21 mouse cellular contexts compared by ENCODE assay signal in the genomic region with DNA sequence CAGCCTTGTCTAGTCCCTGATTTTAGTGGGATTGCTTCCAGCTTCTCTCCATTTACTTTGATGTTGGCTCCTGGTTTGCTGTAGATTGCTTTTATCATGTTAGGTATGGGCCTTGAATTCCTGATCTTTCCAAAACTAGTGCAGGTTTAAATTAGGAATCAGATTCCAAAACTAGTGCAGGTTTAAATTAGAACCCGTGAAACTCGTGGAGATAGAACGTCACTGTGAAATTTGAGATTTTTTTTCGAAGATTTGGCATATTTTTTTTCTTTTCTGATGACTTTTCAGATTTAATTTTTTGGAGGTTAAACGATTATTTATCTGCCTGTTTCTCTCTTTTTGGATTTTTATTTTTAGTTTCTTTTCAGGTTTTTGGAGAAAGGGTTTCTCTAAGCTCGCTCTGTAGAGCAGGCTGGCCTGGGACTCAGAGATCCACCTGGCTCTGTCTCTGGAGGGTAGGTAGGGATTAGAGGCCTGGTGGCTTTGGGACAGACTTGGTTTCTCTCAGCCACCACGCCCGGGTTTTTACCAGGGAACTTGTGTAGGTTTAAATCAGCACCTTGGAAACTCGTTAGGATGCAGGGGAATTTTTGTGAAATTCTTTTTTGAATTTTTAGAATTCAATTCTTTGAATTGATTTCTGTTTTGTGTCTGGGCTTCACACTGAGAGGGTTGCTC. TPM values are rescaled to one million over a fixed set of nuclear protein-coding genes. Genes with fewer than 3 reads are reported as not detected.
DNase-seq lines count a peak whose midpoint lies in the region; ATAC-seq and TF ChIP-seq lines count a peak whose summit lies in the region.
"Not testable (repeated sequence)": the region's sequence is repeated elsewhere in the genome, so short reads cannot be mapped to it uniquely, and the experiment has no call there.
"Had no signal": no experiment of that assay in that cellular context is flagged by ENCODE, and none has a peak within 500 bp of the region (broad histone marks: within the 10 kb centered on the region; RNA-seq: fewer than 3 reads in every experiment).

No protein-coding gene starts in this region.

- ATAC-seq in intestine, embryonic 14.5 days (replicated peaks; ENCODE audit: low FRiP score, low TSS enrichment, low read depth): not testable (repeated sequence)

- in situ Hi-C loops in ES-E14 (cut with MboI; ENCODE audit: low sequenced_read_pairs in 2 of 2, unreplicated experiment in 2 of 2): not testable (repeated sequence)

- H3K9me3 ChIP-seq in ES-E14 (ENCODE audit: control insufficient read depth, insufficient read depth, low read depth, low read length): not testable (repeated sequence)
- peaks cover 21% of the 10 kb centered on the region for H3K9me3 ChIP-seq in intestine, embryonic 14.5 days (ENCODE audit: control insufficient read depth, low read length)

- TF ChIP-seq CTCF in left cerebral cortex, adult 2 months (IDR thresholded peaks at IDR 0.05): not testable (repeated sequence)

- H3K4me2 ChIP-seq in intestine, embryonic 14.5 days (ENCODE audit: low read length): not testable (repeated sequence)

- 89% methylated on average over 6 of the region's 9 CpGs for WGBS in intestine, embryonic 14.5 days

- not testable (repeated sequence) for H3K27me3 ChIP-seq in intestine, embryonic 14.5 days (replicated peaks; ENCODE audit: control insufficient read depth, insufficient read depth, low read length); splenic B cell, adult 2 months (ENCODE audit: control insufficient read depth, insufficient read depth, low read length, poor library complexity, severe bottlenecking)

- H3K27ac ChIP-seq in ES-E14 (ENCODE audit: insufficient read depth, low read depth, low read length, poor library complexity, severe bottlenecking); intestine, embryonic 14.5 days (ENCODE audit: low read depth); left cerebral cortex, adult 2 months: not testable (repeated sequence)

- peak; percentile 77 for DNase-seq in ES-E14 (ENCODE audit: low read depth, low spot score)
- peak; percentile 14 for DNase-seq in adrenal gland, postnatal 25 days
- DNase-seq in embryo, embryonic 9.5 days (ENCODE audit: extremely low spot score): peak; percentile 0
- peak; percentile 42 for DNase-seq in intestine, embryonic 14.5 days (ENCODE audit: low spot score)
- peak; percentile 37 to 62 for DNase-seq in left cerebral cortex, adult 2 months (ENCODE audit: extremely low spot score in 1 of 2, low spot score in 2 of 2)
- peak; percentile 0 for DNase-seq in retina, postnatal 1 day
- DNase-seq in splenic B cell, adult 2 months (ENCODE audit: low read depth, low spot score): peak; percentile 16
- DNase-seq in urinary bladder, postnatal 4 days (ENCODE audit: low spot score in 2 of 2): peak; percentile 30 to 86

- peaks cover 43% of the 10 kb centered on the region for H3K36me3 ChIP-seq in ES-E14 (ENCODE audit: control insufficient read depth, insufficient read depth, low read length, poor library complexity, severe bottlenecking)
- H3K36me3 ChIP-seq in intestine, embryonic 14.5 days (ENCODE audit: control insufficient read depth, insufficient read depth, low read length): peaks cover 30% of the 10 kb centered on the region
- not testable (repeated sequence) for H3K36me3 ChIP-seq in splenic B cell, adult 2 months (ENCODE audit: control insufficient read depth, insufficient read depth, low read length, poor library complexity, severe bottlenecking)

- not testable (repeated sequence) for H3K9ac ChIP-seq in ES-E14 (ENCODE audit: insufficient read depth, low read depth, low read length, poor library complexity, severe bottlenecking); intestine, embryonic 14.5 days (ENCODE audit: low read length)

- intact Hi-C loops in left cerebral cortex, adult 2 months (cut with DNase I): not testable (repeated sequence)

- H3K4me3 ChIP-seq in ES-E14 (ENCODE audit: insufficient read depth in 1 of 2, low read depth in 1 of 2, low read length in 2 of 2, poor library complexity in 1 of 2, severe bottlenecking in 1 of 2); intestine, embryonic 14.5 days (ENCODE audit: low read depth, low read length); left cerebral cortex, adult 2 months: not testable (repeated sequence)

- not testable (repeated sequence) for H3K4me1 ChIP-seq in ES-E14 (ENCODE audit: control insufficient read depth in 2 of 2, insufficient read depth in 2 of 2, low read length in 2 of 2, poor library complexity in 1 of 2); intestine, embryonic 14.5 days (replicated peaks; ENCODE audit: control insufficient read depth, insufficient read depth, low read length)

RNA-seq across cellular contexts. Expression of gene Gm21860, which starts 20.8 kb away (rescaled TPM):
- total RNA-seq in ES-E14 (2012; rRNA removed): not detected in 2 replicates
- total RNA-seq in adrenal gland, postnatal 25 days (2021): not detected in 2 replicates
- polyA plus RNA-seq in intestine, embryonic 14.5 days (2014; fragmentation: Nextera tagmentation; extraction: Ambion mirVana): not detected in 2 replicates
- not detected for total RNA-seq in left cerebral cortex, adult 2 months (2021)
- total RNA-seq: granulocyte monocyte progenitor cell, adult 5-6 weeks; layer of hippocampus, postnatal 25 days; megakaryocyte, adult 5-6 weeks had no signal
- polyA plus RNA-seq: forebrain, embryonic 12.5 days; heart, embryonic 15.5 days; hindbrain, embryonic 11.5 days; intestine, embryonic 15.5 days; limb, embryonic 10.5 days; liver, embryonic 12.5 days; lung, embryonic 16.5 days; midbrain, embryonic 16.5 days; neural tube, embryonic 11.5 days; testis, adult 2 months had no signal

RNA-seq across cellular contexts. Expression of gene Gm47283, which starts 50.7 kb away (rescaled TPM):
- total RNA-seq in ES-E14 (2012; rRNA removed): not detected in 2 replicates
- total RNA-seq in adrenal gland, postnatal 25 days (2021): not detected in 2 replicates
- not detected in 2 replicates for polyA plus RNA-seq in intestine, embryonic 14.5 days (2014; fragmentation: Nextera tagmentation; extraction: Ambion mirVana)
- total RNA-seq in left cerebral cortex, adult 2 months (2021): not detected
- total RNA-seq: granulocyte monocyte progenitor cell, adult 5-6 weeks; layer of hippocampus, postnatal 25 days; megakaryocyte, adult 5-6 weeks had no signal
- polyA plus RNA-seq: forebrain, embryonic 12.5 days; heart, embryonic 15.5 days; hindbrain, embryonic 11.5 days; intestine, embryonic 15.5 days; limb, embryonic 10.5 days; liver, embryonic 12.5 days; lung, embryonic 16.5 days; midbrain, embryonic 16.5 days; neural tube, embryonic 11.5 days; testis, adult 2 months had no signal

Comparison
In these comparisons a context has a peak if more than half of its experiments do, and no peak if none do; other contexts are left out.
1. DNase-seq: peak in every context shown above with its lines; median percentile 77 in ES-E14; 58 in urinary bladder, postnatal 4 days; 50 in left cerebral cortex, adult 2 months; 42 in intestine, embryonic 14.5 days; 16 in splenic B cell, adult 2 months; 14 in adrenal gland, postnatal 25 days; 0 in embryo, embryonic 9.5 days; 0 in retina, postnatal 1 day.